Mouse (Mus musculus) urinary bladder, postnatal 36 days (tissue): ENCODE measurements around the gene Grb10.
A peak's percentile ranks its signal among the peaks of the same experiment; 100 is the strongest.

ENCODE experiments used
- DNase-seq, 2 experiments: peaks; one replicate each; pipeline ENCODE4 v3.0.0; 2022; ENCODE audit warnings: low spot score in 2 of 2, mixed read lengths in 1 of 2

Gene Grb10

DNA sequence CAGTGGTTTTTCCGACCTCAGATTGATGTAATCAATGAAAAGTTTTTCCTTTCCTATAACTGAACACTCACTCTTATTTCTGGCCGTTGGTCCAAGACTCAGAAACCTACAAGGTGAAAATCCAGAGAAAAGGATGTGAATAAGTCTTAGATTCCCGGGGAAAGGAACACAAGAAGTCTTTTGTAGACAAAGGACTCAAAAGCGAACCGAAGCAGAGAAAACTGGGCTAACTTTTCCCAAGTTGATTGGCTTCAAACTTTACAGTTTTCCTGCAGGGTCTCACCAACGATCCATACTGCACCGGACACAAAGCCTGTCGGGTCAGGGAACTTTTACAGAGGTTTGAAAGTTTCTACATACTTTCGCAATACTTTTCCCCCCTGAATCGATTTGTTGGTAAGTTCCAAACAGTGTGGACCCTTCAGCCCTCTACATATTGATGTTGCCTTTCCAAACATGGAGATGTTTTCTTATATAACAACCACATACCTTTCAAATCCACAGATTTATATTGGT lies at the start of gene Grb10:
Gene Grb10, minus strand, starts transcription at position 214 of the 516 bp plus-strand sequence.
- DNase-seq = no peak

DNA sequence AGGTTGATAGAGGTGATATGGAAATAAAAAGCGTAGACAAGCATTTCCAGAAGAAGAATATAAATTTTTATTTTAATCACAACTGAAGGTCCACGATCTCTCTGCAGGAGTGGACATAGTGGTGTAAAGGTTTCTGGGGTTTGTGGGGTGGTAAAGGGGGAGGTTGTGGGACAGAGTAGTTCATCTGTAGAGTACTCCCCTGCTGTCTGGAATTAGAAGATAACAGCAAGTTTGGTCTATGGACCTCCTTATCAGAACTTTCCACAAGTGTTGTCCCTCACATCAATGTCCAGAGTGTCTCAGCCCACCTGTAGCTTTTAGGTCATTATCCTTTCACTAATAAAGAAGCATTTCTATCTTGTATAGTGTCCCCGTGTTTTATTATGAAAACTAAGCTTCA lies 43.2 kb upstream of the Grb10 start:
- no peak for DNase-seq

DNA sequence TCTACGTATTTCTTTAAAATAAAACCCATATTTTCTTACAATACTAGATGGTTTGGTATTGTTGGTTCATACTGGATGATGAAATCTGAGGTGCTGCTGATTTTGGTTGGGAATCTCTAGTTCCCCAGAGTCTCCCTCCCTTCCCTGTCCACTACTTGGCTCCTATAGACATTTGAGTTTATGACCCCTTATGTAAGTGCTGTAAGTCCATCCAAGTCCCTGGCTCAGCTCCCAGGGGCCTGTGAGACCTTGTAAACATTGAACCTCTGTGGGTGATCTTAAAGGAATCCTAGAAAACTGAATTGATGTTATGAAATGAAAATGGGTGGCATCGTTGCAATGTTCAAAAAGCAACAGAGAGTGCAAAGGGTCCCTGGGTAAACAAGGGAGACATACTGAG lies 40.7 kb upstream of the Grb10 start:
- peak in 1 of 2 experiments; percentile 41 for DNase-seq

DNA sequence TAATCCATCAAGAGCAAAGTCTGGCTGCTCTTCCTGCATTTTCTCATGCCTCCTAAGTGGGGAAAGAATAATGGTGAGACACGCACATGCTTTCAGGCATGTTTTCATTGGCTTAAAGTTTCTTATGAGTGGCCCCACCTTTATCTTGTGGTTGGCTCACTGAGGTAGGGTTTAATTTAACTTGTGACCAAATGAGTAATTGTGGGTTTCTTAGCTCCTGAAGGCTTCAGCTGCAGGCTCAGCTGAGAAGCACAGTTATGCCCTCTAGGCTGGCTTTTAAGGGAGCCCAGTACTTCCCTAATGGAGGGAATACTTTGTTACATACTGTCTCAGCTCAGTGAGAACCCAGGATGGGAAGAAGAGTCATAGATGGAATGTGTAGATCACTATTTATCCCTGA lies 37.0 kb upstream of the Grb10 start:
- no peak for DNase-seq

DNA sequence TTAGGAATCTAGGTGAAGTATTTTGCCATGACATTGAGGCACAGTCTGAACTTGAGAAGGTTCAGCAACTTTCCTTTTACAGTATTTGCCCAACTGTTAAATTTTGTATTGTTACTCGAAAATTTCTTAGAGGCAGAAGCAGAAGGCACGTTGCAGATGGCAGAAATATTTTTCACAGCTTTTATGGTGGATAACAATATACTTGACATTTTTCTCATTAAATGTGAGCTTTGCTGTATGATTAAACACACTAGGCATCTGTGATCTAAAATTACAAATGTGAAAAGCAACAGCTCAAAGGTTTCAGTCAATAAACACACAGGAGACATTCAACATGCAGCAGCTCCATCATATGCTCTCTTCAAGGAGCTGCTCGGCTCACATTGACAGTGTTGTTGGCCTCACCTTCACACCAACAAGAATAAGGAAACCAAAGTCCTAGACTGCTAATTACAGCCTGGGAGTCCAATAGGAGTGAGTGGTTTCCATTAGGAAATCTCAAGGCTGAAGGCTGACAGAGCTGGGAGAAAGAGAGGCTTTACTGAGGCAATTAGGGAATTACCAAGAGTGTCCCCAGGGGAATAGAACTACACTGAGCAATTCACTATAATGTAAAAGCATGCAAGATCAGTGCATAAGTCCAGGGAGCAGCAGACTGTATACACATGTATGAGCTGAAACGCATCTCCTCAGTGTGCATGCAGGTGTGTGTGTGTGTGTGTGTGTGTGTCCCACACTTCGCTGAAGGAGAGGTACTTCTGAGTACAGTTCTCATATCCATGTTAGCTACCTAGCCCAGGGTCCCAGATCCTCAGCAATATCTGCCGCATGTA lies 35.1 kb upstream of the Grb10 start:
- no peak for DNase-seq

DNA sequence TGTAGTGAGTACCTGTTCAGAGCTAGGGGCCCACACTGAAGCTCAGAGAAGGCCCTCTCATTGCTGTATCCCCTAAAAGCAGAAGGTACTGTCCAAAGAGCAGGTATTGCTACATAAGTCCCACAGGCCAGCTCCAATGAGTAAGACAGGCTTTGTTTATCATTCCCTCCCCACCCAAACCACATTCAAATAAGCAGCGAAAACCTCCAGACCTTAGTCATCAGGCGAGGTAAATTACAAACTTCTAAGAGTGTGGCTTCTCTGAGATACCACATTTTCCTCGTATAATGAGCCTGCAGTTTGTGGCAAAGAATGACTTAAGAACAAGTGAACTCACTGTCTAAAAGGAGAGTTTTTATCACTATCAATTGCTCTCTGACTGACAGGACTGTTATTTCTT lies 33.8 kb upstream of the Grb10 start:
- no peak for DNase-seq

DNA sequence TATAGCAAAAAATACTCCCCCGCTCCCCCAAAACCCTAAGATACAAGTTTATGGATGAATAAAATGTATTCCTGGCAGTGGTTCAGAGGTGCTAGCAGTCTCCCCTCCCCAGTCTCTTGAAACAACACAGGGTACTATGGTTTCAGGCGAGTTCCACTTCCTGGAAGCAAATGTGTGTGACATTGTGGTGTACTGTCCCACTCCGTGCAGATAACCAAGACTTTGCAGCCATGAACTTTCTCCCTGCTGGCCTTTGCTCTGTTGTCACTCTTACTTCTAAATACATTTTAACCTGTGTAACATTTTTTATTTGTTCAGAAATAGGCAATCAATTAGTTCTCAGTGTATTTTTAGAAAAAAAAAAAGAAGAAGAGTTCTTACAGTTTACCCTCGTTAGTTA lies 20.5 kb upstream of the Grb10 start:
- DNase-seq = no peak

DNA sequence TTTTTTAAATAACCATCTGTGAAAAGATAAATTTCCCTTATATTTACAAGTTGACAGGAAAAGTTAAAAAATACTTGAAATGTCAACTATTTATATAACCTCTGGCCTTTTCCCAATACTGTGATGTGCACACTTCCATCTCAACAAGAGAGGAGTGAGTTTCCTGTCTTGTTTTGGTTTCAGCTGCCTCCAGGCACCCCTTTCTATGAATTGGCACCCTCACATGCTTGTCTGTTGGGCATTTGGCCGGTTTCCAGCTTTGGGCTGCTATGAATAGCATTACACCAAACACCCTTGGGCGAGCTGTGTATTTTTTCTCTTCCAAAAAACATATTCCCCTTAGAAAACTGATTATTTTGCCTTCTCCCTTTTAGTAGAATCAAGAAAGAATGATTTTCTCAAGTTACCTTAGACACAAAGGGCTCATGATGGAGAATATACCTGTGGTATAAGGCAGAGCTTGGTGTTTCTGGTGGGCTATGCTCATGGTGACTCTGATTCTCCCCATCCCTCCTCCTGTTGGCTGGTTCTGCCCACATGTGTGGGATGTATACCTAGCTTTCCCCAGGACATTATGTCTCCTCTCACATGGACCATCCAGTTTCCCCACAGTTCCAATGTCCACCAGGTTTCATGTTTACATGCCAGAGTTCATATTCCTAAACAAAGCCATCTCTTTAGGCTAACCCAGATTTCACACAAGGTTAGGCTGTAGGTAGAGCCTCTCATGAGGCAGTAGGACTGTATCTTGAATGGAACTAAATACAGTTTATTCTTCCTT lies 10.3 kb upstream of the Grb10 start:
- DNase-seq = no peak

DNA sequence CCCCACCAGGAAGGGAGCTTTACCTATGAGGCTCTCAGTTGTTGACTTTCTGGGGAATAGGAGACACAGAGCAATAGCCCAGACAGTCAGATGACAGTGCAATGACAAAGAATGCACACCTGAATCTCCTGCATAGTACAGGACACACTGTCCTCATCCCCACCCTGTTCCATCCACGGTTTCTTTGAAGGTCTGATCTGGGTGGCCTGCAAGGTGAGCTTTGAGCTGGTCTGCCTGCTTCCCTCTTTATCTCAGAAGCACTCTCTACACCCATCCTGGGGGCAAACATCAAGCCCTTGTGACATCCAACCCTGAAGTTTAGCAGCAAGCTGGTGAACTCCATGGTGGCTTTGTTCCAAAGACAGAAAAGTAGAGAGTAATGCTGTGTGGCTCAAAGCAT lies 9.7 kb upstream of the Grb10 start:
- DNase-seq = no peak

DNA sequence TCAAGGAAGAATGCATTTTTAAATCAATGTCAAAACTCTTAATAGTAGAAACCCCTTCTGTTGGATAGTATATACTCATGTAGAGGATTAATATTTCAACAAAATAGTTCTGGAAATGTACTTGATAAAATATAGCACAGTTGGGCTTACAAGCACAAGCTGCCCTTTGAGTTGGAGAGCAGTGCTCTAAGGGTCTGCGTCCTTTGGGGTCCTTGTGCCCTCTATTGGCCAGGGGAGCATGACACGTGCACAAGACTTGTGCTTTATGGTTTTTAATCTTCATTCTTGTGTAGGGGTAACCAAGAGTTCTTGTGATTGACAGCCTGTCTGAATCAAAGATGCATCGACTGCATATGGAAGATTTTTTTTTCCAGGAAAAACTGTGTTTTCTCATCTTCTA lies 5.8 kb upstream of the Grb10 start:
- DNase-seq = no peak

DNA sequence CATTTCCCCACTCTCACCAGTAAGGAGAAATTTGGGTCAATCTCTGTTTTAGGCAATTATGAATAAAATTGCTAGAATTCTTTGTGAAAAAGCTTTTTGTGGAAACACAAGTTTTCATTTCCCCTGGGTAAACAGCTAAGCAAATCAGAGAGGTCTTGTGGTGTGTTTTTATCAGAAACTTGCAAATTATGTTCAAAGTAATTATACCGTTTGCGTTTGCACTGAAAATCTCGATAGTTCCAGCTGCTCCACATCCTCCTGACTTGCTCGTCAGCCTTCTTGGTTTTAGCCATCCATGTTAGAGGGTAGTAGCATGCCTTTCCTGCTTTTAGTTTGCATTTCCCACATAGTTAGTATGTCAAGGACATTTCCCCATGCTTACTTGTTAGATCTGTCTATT lies 3.3 kb upstream of the Grb10 start:
- no peak for DNase-seq

DNA sequence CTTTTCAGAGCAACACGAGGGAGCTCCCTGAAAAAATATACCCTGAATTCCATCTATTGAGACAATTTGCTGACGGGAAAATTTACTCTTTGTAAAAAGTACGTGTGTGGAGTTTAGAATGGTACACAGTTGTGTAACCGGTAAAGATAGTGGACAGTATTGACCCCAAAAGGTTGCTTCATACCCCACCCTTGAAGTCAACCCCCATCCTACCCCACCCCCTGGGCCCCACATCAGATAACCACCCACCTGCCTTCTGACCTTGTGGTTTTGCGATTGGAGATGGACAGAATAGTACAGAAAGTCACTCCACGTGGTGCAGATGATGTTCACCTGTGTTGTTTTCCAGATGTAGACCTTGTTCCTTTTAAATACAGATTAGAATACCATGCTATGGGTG lies 2.9 kb upstream of the Grb10 start:
- no peak for DNase-seq

DNA sequence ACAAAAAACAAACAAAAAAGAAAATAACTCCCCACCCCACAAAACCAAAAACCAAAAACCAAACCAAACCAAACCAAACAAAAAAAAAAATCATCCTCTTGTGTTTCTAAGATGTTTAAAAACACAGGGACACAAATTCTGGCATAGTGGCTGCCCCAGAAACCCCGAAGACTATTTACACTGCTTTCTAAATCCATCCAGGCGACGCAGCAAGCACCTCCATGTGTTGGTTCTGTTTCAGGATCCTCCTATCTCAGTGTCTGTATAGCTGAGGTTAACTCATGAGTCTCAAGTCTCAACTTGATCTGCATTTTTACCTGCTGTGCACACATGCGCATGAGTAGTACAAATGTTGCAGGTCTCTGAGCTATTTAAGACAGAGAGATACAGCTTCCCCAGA lies 1.9 kb upstream of the Grb10 start:
- DNase-seq = no peak

DNA sequence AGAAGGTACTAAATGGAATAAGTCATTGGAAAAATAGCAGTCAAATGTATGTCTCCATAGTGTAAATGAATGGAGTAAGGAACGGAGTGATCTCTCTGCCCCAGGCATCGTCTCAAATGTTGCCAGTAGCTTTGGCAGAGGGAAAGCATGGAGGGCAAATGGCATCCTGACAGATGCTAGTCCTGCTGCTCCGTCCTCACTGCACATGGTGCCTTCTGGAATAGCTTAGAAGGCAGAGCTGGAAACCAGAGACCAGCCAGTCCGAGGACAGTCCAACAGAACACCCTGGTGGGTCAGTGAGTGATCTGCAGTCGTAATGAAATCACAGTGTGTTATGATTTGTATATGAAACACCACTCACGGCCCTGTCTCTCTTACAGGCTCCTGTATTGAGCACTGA lies 1.3 kb upstream of the Grb10 start:
- no peak for DNase-seq

DNA sequence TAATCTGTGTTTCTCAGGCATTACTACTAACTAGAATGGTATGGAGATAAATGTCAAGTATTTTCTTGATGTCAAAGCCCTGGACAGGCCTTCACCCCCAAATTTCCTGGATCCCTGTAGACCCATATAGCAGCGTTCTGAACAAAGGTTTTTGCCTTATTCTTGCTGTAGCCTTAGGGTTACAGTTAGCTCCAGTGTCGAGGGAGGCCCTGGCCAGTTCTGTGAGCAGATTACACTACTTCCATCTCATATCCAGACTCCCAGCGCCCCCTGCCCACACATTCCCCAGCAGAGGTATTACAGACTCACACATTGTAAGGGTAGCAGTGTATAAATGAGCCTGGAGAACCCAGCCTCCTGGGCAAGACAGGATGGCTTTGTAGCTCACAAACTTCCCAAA lies 615 bp upstream of the Grb10 start:
- DNase-seq = no peak

DNA sequence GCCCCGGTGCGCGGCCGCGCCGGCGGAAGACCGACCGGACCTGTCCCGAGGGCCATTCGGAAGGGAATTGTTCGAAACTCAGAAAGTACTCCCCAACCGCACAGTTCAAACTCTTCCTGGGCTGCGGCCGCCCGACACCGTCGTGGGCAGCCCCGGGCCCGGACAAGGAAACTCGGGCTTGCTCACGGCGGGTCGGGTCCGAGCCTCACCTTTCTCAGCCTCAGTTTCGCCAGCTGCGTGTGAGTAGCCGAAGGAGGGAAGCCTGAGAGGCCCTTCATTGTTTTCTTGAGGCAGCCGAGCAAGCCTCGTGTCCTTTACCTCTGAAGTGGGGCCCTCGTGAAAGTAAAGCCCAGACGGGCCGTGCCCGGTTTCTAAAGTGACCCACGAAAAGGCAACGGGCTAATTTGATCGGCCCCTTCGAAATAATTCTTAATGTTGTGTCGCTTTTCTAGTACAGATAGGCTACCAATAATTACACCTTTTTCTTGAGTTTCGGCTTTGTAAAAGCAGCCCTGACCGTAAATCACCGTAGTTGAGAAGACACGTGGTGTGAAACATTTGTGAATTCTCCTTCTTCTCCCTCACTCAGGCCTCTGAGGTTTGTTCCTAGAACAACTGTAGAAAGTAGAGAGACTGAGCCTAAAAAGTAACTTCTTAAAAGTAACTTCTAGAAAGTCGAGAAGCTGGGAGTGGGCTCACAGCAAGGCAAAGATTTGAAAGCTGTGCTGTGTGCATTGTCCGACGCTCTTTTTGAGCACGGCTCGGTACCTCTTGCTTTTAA lies 604 bp downstream of the Grb10 start:
- no peak for DNase-seq

DNA sequence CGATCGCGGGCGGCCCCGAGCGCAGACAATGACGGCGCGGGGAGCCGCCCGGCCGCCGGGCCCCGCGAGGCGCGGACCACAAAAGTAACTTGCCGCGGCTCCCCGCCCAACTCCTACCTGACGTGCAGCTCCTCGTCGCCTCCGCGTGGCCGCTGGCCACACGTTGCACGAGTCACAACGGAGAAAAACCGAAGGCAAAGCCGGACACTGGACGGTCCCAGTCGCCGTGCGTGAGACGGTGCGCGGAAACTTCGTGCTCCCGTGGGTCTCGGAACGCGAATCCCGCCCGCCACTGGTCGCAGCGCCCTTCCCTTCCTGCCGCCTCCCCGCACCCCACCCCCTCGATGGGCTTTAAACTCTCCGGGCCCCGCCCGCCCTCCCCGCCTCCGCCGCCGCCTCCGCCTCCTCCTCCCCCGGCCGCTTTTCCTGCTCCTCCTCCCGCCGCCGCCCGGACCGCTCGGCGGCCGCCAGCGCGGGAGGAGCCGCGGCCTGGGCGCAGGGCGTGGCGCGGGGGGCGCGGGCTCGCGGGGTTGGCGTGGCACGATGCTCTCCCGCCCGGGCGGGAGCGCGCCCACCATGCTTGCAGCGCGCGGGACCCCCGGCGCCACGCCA lies 1.3 kb downstream of the Grb10 start:
- DNase-seq = peak; percentile 32 to 45

DNA sequence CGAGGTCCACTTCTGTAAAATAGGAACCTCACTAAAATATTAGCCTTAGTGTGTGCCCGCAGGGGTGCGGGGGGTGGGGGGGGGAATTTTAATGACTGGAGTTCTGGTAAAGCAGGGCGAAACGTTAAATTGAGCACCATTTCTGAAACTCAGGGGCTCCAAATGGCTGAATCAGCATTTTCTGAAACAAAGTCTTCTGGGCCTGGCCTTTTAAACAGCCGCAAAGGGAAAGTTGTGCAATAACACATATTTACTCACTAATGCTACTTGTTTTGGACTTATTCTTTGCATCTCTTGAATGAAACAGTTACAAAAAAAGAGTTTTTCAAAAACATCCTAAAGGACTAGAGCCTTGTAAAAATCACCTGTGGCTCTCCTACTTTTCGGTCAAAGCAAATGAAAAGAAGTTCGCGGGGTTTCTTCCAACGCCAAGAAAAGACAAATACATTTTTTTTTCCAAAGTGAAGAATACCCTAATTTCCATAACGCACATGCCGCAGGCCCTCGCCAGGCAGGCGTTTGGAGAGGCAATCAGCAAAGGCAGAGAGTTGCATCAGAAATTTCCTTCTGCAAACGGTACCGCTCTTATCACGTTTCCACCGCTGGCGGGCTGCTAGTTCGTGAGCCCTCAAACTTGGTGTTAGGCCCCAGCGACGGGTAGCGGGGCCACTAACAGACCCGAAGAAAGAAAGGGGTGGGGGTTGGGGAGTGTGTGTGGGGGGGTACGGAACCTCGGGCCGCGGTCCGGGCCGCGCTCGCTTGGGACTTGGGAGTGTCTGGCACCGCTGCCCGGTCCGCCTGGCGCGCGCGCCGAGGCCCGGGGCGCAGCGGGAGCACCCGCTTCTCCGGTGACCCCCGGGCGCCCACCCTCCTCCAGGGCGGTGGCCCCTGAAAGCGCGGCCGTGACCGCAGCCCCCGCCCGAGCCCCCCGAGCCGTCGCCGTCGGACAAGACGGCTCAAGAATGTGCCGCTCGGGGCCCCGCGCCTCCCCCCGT lies 2.3 kb downstream of the Grb10 start:
- DNase-seq = no peak

DNA sequence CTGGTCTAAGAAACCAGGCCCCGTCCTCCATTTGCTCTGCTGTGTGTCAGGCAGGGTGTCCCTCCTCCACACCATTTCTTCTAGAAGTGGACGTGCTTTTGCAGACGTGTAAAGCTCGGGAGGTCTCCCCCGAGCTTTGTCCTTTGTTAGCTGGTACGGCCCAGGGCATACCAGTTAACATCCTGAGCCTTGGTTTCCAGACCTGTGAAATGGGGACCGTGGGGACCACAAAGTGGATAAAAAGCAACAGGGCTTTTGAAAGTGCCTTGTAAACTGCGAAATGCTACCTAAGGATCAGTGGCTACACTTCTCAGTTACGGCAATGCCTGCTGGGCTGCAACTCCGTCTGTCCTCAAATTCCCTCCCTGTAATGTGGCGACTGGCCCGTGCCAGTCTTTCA lies 3.2 kb downstream of the Grb10 start:
- DNase-seq = no peak

DNA sequence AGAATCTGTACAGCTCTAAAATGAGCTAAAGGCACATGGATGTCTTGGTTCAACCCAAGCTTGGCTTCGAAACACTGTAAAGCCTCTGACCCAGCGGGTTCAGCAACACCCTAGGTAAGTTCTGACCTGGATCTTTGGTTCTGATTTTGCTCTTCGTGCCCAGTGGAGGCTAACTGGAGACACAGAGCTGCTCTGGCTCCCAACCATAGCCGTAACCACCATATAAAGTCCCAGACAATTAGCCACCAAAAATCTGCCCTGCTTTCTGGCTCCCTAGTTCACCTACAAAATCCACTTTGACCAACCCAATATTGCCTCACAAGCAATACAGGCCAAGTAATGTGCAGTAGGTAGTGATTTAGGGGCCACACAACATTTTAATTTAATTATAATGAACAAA lies 3.7 kb downstream of the Grb10 start:
- DNase-seq = no peak

DNA sequence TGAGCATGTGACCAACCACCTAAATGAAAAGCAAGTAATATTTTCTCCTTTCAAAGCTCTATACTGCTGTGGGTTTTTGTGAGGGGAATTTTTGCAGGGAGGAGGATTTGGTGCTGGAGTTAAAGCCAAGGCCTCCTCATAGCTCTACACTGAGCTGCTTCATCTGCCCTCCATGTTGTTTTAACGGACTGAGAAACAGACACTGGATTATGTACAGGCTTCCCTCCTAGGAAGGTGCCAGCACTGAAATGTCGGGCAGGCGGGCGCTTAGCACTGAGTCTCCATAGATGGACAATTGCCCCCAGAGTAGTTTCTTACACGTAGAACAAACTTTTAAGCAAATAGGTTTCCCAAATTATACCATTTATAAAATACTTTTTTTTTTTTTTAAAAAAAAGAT lies 4.1 kb downstream of the Grb10 start:
- DNase-seq = no peak
